Mouse (Mus musculus) layer of hippocampus, postnatal 25 days (tissue): ENCODE measurements around the gene Slc15a5. TPM values are rescaled to one million over a fixed set of nuclear protein-coding genes. Genes with fewer than 3 reads are reported as not detected.

Experiments used
- DNase-seq, 2 experiments: peaks; one replicate each; pipeline ENCODE4 v3.0.0; 2022; ENCODE audit warnings: mixed read lengths in 2 of 2, low spot score in 1 of 2; ENCODE audit errors: extremely low spot score in 1 of 2
- total RNA-seq, 2 experiments: library from RNA; stranded (reverse); gene quantifications; 2 replicates each; pipeline ENCODE4 v1.2.3; 2021

Gene Slc15a5
- total RNA-seq, 2 experiments from 2014 or later, result 0.44 TPM; not detected in 1

DNA sequence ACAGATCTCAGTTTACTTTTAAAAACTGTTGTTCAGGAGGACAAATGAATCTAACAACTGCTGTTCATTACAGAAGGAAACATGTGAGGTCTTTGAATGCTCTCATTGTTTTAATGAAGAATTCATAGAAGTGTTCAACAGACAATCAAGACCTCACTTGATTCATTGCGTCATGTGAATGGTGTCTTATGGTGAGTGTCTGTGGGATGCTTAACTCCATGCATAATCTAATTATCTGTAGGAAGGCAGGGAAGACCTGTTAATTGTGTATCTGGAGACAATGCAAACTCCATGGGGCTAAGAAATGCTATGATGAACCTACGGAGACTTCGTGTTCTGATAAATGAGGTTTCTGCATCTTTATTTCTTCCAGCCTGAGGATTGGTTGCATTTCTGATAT, 103.7 kb downstream of the Slc15a5 start:
- DNase-seq, result no peak

DNA sequence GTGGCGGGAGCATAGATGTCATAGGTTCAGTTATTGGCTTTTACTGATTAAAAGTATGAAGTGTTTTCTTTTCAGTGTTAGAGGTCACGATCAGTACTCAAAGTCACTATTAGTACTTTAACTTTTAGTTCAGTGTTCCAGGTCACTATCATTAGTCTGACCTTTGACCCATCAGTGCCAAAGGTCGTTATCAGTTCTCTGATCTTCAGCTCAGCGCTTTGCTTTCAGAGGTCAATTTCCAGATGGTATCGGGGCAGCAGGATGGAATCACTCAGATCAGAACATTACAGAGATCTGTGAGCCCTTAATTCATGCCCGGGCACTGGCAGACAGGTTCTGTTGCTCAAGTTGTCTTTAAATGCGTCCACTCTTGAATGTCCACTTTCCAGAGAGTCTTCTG, 116.0 kb downstream of the Slc15a5 start:
- no peak for DNase-seq

DNA sequence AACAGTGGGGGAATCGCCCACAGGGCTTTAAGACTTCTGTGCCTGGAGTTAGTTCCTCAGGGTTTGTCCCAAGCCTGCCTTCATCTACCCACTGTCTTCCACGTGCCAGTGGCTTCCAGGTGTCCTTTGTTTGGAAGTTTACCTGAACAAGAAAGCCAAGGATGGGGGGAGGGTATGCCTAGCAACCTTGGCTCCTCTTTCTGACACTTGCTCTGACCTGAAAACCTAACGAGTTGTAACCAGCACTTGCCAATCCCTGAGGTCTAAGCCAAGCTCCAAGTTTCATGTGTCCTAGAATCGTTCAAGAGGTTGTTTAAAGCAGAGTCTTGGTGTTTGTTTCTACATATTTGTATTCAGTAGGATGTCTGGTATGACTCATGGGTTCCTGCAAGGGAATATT, 116.9 kb downstream of the Slc15a5 start:
- DNase-seq, result no peak

DNA sequence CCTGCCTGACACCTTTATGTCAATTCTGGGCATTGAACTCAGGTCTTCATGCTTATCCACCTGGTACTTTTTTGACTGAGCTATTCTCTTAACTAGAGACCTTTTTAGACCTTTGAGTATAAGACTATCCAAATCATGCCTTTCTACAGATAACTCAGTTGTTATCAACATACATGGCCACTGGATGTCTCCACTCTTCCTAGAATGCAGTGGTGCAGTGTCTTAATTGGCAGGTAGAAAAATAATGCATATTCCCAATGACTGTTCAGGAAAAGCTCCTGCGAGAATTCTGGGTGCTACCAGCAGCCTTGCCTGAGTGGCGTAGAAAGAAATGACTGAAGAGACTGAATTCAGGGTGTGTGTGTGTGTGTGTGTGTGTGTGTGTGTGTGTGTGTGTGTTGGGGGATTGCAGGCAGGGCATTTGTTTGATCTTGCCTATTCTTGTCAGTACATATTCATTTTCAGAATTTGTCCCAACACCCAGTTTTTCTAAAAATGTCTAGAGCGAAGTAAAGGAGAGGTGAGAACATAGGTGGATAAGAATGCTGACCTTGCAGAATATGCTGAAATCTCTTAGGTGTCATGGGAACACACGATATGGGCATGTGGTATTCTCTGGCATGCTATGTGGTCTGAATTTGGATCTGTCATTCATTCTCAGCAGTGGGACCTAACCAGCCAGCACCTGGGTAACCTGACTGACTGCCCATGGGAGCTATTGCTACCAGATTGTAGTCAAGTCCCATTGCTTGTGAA, 119.5 kb downstream of the Slc15a5 start:
- no peak for DNase-seq

DNA sequence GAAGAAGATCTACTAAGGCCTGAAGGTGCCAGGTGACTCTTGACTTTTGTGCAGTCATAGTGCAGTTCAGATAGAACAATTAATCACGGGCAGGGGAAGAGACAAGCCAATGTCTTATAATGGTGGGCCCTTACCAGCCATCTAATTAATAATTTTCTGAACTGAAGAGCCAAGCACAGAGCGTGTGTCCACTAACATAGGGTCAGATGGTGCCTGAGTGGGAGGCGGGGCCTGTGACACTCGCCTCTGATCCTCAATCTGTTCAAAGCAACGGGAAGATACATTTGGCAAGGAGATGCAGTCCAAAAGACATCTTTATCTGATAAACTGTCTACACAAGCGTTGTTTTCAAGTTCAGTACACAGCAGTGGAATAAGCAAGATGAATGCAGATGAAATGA, 122.1 kb downstream of the Slc15a5 start:
- no peak for DNase-seq

DNA sequence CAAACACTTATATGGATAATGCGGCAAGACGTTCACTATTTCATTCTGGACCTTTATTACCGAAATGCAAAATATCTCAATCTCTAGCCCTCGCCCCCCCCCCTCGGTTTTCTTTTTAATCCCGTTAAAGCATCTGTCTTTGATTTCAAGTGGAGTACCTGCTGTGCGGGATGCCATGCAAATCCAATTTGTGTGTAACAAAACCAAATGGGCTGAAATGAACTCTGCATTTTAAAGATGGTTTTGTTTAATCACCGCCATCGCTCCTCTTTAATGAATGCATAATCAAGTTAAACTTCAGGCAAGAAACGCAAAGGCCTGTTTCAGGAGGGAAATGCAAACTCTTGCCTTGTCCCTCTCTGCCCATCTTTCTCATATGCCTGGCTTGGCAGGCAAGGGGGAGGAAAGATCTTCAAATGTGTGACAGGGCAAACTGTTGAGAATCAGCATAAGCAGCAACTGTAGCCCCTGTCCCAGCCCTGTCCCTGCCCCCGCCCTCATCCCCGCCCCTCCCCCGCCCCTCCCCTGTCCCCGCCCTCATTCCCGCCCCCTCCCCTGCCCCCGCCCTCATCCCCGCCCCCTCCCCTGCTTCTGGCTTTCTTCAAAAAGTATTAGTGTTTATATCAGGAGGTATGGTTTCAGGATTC, 122.8 kb downstream of the Slc15a5 start:
- DNase-seq, result no peak

DNA sequence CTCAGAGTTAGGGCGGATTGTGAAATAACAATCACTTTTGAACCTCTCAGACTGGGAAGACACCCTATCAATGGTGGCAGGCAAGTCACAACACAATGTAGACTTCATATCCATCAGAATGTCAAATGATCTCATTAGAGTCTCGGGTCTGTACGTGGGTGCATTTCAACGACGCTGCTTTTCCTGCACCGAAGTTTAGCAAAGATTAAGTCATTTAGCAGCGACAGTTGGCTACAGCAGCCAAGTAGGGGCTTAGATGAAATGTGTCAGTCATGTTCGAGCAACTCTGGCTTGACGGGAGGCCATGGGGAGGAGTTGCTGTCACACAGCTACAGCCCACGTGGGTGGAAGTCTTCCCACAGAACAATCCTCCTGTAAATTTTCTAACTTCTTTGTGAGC, 133.2 kb downstream of the Slc15a5 start:
- DNase-seq, result no peak

DNA sequence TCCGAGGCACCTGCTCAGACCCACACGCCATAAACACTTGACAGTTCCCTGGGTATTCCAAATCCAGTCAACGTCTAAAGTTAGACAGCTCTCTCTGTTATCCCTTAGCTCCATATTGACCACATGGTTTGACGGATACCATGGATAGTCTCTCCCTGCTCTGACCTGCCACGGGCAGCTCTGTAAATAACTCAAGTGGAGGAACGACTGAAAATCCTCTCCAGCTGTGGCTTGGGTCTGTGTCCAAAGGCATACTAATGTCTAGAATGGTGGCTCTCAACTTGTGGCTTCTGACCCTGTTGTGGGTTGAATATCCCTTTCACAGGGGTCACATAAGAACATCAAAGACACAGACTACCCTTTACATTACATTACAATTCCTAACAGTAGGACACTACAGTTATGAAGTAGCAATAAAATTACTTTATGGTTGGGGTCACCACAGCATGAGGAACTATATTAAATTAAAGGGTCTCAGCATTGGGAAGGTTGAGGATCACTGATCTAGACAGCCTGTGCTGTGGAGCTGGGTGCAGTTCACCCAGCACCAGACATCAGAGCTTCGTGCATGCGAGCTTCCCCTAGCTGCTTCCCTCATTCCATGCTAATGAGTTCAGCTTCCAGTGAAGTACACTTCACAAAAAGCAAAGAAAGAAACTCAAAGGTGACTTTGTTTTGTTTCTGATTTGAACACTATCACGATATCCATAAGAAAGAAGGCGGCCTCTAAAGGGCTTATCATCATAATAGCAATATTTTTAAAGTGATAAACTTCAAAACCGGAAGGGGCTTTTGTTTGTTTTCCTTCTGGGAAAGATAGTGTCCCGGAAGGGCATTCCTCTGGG, 139.1 kb downstream of the Slc15a5 start:
- DNase-seq, result no peak

DNA sequence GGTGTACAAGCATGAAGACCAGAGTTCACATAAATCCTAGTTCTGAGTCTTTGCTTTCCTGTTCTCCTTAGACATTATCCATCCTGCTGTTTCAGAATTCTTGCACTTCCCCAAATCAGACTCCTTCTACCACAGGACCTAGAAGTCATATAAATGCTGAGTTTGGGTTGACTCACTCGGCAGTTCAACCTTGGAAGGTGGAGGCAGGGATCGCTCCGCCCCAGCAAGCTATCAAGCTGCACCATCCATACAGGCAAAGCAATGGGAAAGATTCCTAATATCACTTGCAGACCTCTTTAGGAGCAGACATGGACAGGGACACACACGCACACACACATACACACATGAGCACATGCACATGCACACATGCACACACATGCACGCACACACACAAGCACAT, 142.2 kb downstream of the Slc15a5 start:
- DNase-seq, result no peak

DNA sequence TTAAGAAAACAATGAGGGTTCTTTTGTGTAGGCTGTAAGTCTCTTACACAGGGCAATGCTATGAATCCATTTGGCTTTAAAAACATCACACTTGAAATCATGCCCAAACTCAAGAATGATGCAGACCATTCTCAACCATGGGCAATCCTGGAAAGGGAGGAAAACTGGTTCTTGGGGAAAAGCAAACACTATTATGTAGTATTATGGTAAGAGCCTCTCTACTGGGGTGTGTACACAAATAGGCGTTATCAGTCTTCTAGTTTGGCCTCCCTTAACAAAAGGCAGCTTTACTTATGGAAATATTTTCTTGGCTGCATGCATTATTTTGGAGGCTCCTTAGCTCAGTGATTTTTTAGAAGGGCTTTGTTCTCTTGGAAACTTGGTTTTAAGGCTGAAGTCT, 143.4 kb downstream of the Slc15a5 start:
- no peak for DNase-seq

DNA sequence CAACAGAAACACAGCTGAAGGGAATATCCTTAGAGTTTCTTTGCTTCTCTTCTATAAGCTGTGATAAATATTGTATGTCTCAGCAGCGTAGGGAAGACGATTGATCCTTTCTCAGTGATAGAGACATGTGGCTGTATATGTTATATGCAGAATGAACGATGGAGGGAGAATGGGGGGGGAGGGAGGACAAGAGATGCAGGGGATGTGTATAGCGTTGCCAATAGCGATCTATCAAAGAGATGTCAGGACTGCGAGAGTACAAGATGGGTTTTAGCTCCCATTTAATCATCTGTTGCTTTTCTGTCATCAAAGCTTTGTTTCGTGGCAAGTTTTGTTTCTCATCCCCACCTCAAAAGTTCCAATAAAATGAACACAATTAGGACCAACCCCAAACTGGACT, 143.9 kb downstream of the Slc15a5 start:
- DNase-seq, result no peak

DNA sequence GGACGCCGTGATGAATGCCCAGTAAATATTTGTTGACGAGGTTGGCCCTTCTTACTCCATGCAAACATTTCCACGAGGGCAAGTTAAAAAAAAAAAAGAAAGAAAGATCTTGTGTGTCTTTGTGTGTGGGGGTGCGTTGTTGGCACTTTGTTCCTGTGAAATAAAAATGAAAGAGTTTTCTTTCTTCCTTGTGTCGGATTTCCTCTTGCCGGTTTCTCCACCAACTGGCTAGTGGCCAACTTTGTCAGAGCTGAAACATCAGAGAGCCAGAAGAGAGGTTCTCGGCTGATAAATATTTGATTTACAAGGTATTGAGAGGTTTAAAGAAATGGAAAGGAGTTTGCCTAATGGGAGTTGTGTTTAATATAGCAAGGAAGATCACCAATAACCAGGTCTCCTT, 144.4 kb downstream of the Slc15a5 start:
- peak in 1 of 2 experiments; percentile 10 for DNase-seq

DNA sequence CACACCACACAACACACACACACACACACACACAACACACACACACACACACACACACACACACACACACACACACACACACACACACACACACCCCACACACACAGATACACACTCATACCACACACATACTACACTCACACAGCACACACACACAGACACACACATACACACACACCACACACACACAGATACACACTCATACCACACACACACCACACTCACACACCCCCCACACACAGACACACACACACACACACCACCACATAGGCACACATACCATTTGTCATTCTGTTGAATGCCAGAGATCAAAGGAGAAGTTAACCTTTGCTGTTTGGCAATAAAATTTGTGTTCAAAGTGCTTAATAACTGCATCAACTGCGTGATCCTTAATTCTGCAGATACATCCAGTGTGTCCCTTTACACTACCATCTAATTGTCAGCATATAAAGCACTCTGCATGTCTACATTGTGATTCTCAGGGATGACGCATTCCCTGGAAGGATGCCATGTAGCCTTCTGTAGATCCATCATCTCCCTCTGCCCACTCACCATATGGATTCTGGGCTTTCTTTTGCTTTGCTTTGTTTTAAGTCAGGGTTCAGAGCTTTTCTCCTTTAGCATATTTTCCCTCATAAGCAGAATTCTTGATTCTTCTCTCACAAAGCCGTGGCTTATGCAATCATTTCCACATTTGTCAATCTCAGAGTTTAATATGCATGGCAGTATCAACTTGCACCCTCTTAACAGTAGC, 145.0 kb downstream of the Slc15a5 start:
- DNase-seq, result peak; percentile 24 to 47

Other genes with a start within 250 kb of the Slc15a5 start
- 10 to 100 TPM; 10.4 to 12.2 TPM for gene Mgst1, start 60.4 kb upstream of the Slc15a5 start, total RNA-seq